Mouse (Mus musculus) kidney, adult 9 months (tissue): ENCODE measurements around the gene Olfr49.
"Not testable (repeated sequence)": the region's sequence is repeated elsewhere in the genome, so short reads cannot be mapped to it uniquely, and the experiment has no call there.

Experiments used
- DNase-seq: peaks from one replicate; pipeline ENCODE4 v3.0.0; 2022

The Olfr49 gene

DNA sequence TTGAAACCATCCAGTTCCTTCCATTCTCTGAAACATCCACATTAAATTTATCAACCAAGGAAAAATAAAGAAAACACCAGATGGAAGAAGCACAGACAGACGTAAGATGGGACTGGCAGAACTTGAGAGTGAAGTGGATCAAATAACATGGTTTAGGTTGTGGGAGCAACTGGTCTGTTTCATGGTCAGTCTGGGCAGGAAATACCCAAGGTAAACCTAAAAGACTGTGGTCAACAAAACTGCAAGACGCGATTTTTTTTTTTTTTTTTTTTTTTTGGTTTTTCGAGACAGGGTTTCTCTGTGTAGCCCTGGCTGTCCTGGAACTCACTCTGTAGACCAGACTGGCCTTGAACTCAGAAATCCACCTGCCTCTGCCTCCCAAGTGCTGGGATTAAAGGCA is 54.9 kb downstream of the Olfr49 start:
- DNase-seq: not testable (repeated sequence)

DNA sequence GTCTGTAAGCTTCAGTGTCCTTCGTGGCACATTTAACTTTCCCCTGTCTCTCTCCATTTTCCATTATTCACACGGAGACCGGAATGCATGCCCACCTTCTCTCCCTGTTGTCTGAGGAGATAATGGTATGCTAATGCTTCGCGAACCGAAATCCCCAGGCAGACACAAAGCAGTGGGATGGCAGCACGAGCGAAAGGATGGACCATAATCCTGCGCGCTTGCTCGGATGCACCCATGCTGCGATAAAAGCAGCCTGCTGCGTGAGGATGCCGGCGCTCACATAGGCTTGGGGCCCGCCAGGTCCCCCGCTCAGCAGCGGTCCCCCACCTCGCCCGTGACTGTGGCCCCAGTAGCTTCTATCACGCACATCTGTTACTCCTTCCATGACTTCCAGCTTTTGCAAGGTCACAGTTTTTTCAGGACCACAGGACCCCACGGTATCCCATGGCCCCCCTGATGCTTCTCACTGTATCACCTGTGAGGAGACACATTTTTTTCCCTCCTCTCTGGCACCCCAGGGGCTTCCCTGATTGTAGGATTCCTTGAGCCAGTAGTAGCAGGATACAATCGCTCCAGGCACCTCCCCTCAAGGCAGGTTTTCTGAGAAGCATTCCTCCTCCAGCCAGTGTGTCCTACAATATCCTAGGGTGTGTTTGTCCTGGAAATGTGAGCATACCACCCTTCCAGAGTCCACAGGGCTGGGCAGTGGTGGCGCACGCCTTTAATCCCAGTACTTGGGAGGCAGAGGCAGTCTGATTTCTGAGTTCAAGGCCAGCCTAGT is 55.6 kb downstream of the Olfr49 start:
- DNase-seq: no peak

DNA sequence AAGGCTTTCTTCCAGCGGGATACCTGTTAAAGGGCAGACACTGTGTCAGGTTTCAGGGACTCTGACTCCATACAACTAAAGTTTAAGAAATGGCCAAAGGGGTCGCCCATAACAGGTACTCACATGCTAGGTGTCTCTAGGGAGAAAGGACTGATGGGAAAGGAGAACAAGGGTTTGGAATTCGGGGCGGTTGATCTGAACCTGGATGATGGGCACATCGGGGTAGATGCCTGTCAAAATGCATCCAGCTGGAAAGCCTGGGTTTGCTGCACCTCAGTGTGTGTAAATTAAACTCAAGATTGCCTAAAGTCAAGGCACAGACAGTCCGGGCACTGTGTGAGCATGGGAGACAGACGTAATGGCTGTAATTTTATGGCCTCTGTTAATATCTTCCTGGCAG is 56.2 kb downstream of the Olfr49 start:
- DNase-seq: no peak
